Mouse (Mus musculus): ENCODE data around the gene E2f8. TPM values are rescaled to one million over a fixed set of nuclear protein-coding genes. Genes with fewer than 3 reads are reported as not detected.

The E2f8 gene
- total and polyA plus RNA-seq, 3 experiments, result 2.6 to 17.1 (median 3.8) TPM

GRCm38 (mm10) chr7:48825170-48825569, 56.2 kb downstream of the E2f8 start:
- no peaks in the 10 kb centered on the region for H3K79me2 ChIP-seq (replicated peaks; ENCODE audit: control insufficient read depth, extremely low read depth, insufficient read depth, poor library complexity, severe bottlenecking)
- dilution Hi-C loops (cut with MboI; ENCODE audit: extremely low pct_ligation_motif_present, extremely low pct_unique_long_range_greater_than_20kb, low sequenced_read_pairs), result no loop called here
- TF ChIP-seq PAX5 (IDR thresholded peaks at IDR 0.05; ENCODE audit: low read length) (no peak), ZC3H11A (IDR thresholded peaks at IDR 0.05; ENCODE audit: low read depth, low read length) (no peak), USF2 (conservative IDR thresholded peaks at IDR 0.05; ENCODE audit: low read depth, low read length) (no peak), POLR2A (IDR thresholded peaks at IDR 0.05; ENCODE audit: low read depth, low read length) (no peak), MEF2A (IDR thresholded peaks at IDR 0.05; ENCODE audit: borderline replicate concordance, low read depth, low read length) (no peak), SIN3A (IDR thresholded peaks at IDR 0.05; ENCODE audit: low read length) (no peak), NELFE (IDR thresholded peaks at IDR 0.05; ENCODE audit: low read depth, low read length) (no peak), BHLHE40 (IDR thresholded peaks at IDR 0.05; ENCODE audit: low read depth, low read length) (no peak), IRF4 (IDR thresholded peaks at IDR 0.05; ENCODE audit: low read depth, low read length) (no peak), RAD21 (IDR thresholded peaks at IDR 0.05; ENCODE audit: low read depth, low read length) (no peak), ZNF384 (IDR thresholded peaks at IDR 0.05; ENCODE audit: low read depth, low read length) (no peak), RCOR1 (conservative IDR thresholded peaks at IDR 0.05; ENCODE audit: low read depth, low read length) (no peak), TCF12 (IDR thresholded peaks at IDR 0.05; ENCODE audit: low read depth, low read length) (no peak), JUN (IDR thresholded peaks at IDR 0.05; ENCODE audit: insufficient read depth, low read depth, low read length) (no peak), USF1 (IDR thresholded peaks at IDR 0.05; ENCODE audit: low read depth, low read length) (no peak), GABPA (IDR thresholded peaks at IDR 0.05; ENCODE audit: insufficient replicate concordance, low read depth, low read length) (no peak), MYC (IDR thresholded peaks at IDR 0.05; ENCODE audit: low read depth, low read length) (no peak), SMC3 (IDR thresholded peaks at IDR 0.05; ENCODE audit: low read depth, low read length) (no peak)
- no peak overlapping the region for H3K4me3 ChIP-seq (replicated peaks in 1 of 3; ENCODE audit: low read depth in 2 of 3, low read length in 2 of 3, poor library complexity in 1 of 3)
- no peak overlapping the region for H3K9ac ChIP-seq (ENCODE audit: insufficient read depth, low read depth)
- H3K36me3 ChIP-seq (replicated peaks in 1 of 2; ENCODE audit: control insufficient read depth in 1 of 2, insufficient read depth in 1 of 2, low read length in 1 of 2), result peaks cover 31 to 77% of the 10 kb centered on the region in 2 experiments
- peaks cover 0 to 5% of the 10 kb centered on the region in 2 experiments; a peak in 1 of 4 replicates for H3K4me1 ChIP-seq (ENCODE audit: control insufficient read depth in 1 of 2, insufficient read depth in 2 of 2)
- in situ Hi-C loops (cut with MboI; ENCODE audit: low pct_ligation_motif_present, low pct_unique_long_range_greater_than_20kb, low sequenced_read_pairs), result no loop called here
- no peaks in the 10 kb centered on the region for H3K27me3 ChIP-seq (replicated peaks)
- no peak overlapping the region for H3K4me2 ChIP-seq (ENCODE audit: insufficient read depth, low read depth, poor library complexity, severe bottlenecking)
- H3K27ac ChIP-seq (ENCODE audit: insufficient read depth, low read depth), result no peak overlapping the region
- no peak for DNase-seq (ENCODE audit: extremely low read depth)
- no peaks in the 10 kb centered on the region for H3K9me3 ChIP-seq (replicated peaks; ENCODE audit: low read length)

- H3K4me3 ChIP-seq (replicated peaks in 1 of 3; ENCODE audit: low read depth in 2 of 3, low read length in 2 of 3, poor library complexity in 1 of 3), result no peak overlapping the region
- H3K27ac ChIP-seq (ENCODE audit: insufficient read depth, low read depth), result no peak overlapping the region
- peaks cover 0 to 5% of the 10 kb centered on the region in 2 experiments; a peak in 1 of 4 replicates for H3K4me1 ChIP-seq (ENCODE audit: control insufficient read depth in 1 of 2, insufficient read depth in 2 of 2)
- H3K27me3 ChIP-seq (replicated peaks), result no peaks in the 10 kb centered on the region
- H3K4me2 ChIP-seq (ENCODE audit: insufficient read depth, low read depth, poor library complexity, severe bottlenecking), result no peak overlapping the region
- dilution Hi-C loops (cut with MboI; ENCODE audit: extremely low pct_ligation_motif_present, extremely low pct_unique_long_range_greater_than_20kb, low sequenced_read_pairs), result no loop called here
- DNase-seq (ENCODE audit: extremely low read depth), result no peak
- no peaks in the 10 kb centered on the region for H3K79me2 ChIP-seq (replicated peaks; ENCODE audit: control insufficient read depth, extremely low read depth, insufficient read depth, poor library complexity, severe bottlenecking)
- H3K9me3 ChIP-seq (replicated peaks; ENCODE audit: low read length), result no peaks in the 10 kb centered on the region
- TF ChIP-seq MEF2A (IDR thresholded peaks at IDR 0.05; ENCODE audit: borderline replicate concordance, low read depth, low read length) (no peak), CHD1 (IDR thresholded peaks at IDR 0.05; ENCODE audit: low read depth, low read length) (no peak), RCOR1 (conservative IDR thresholded peaks at IDR 0.05; ENCODE audit: low read depth, low read length) (no peak), USF1 (IDR thresholded peaks at IDR 0.05; ENCODE audit: low read depth, low read length) (no peak)
- H3K36me3 ChIP-seq (replicated peaks in 1 of 2; ENCODE audit: control insufficient read depth in 1 of 2, insufficient read depth in 1 of 2, low read length in 1 of 2), result peaks cover 32 to 80% of the 10 kb centered on the region in 2 experiments
- in situ Hi-C loops (cut with MboI; ENCODE audit: low pct_ligation_motif_present, low pct_unique_long_range_greater_than_20kb, low sequenced_read_pairs), result no loop called here
- H3K9ac ChIP-seq (ENCODE audit: insufficient read depth, low read depth), result no peak overlapping the region
These were observed 56.7 kb downstream of the E2f8 start for GRCm38 (mm10) chr7:48824671-48825070.

Data from CH12.LX (cell line).